Mouse (Mus musculus) olfactory bulb, adult 2 months (tissue): ENCODE measurements at regions not wholly inside any gene's neighbourhood (a gene's known extent, or its start where the extent isn't known, plus 50 kb on each side); places are given as distances from the start of the nearest gene placed in this dataset.

ENCODE experiments used
- CTCF ChIP-seq: fragments of 200-500 bp; IDR thresholded peaks from 2 replicates; pipeline ENCODE4 v1.5.1; 2012; ENCODE audit warnings: low read depth, mild to moderate bottlenecking, low read length, moderate library complexity; ENCODE audit not compliant: insufficient read depth
- POLR2A ChIP-seq: fragments of 200-500 bp; IDR thresholded peaks from 2 replicates; pipeline ENCODE4 v1.6.1; 2012; ENCODE audit warnings: mild to moderate bottlenecking, low read depth, low read length, moderate library complexity; ENCODE audit not compliant: insufficient read depth

DNA sequence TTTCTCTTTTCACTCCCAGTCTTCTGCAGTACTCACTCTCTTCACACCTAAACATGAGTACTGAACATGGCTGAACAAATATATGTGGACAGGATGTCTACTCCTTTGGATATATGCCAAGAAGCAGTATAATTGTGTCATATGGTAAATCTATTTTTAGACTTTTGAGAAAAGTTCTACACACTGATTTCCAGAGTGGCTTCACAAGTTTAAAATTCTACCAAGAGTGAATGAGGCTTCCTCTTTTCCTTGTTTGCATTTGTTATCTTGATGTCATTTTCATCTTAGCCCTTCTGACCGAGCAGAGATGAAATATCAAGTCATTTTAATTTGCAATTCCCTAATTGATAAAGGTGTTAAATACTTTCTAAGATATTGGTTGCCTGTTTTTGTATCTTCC lies 1254.6 kb upstream of the Zeb2 start:
- TF ChIP-seq POLR2A (no peak), CTCF (no peak)
